Mouse (Mus musculus): ENCODE data around the gene Nat8f6.
"Not testable (repeated sequence)": the region's sequence is repeated elsewhere in the genome, so short reads cannot be mapped to it uniquely, and the experiment has no call there.

Nat8f6 gene

DNA sequence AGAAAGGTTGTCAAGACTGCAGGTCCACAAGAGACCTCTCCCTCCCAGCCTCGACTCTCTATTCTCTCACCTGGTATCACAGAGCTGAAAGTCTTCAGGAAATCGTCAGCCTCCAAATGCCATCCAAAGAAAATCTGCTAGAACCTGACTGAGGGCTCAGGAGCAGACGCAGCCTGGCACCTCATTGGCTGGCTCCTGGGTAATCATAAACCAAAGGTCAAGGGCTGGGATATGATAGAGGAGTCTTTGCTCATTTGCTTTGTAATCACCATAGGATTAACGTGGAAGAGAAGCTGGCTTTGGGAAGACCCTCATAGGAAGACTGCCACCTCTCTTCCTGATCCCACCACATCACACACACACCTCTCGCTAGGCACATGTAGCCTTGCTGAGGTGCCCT is at the start of gene Nat8f6, which contains the start of gene Nat8f5:
Nat8f6 (minus strand) TSS at position 118 of the 400 bp plus-strand sequence.
Nat8f5 (minus strand) TSS at position 136 of the 400 bp plus-strand sequence.
- CTCF ChIA-PET = no interaction called here
- POLR2A ChIA-PET = no interaction called here

DNA sequence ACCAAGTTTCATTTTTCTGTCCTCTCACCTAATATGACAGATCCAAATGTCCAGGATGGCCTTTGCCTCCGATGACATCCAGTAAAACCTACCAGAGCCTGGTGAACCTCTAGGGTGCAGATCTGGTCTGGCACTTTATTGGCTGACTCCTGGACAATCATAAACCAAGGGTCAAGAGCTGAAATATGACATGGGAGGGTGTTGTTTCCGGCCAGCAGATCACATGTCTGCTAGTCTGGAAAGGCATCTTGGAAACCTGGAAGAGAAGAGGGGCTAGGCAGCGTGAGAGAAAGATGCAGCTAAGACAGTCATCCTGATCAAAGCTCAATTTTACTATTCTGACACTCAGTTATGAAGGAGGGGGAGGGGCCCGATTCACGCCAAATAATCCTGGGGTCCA is 48.3 kb upstream of the Nat8f6 start, which contains the start of gene Nat8f2:
Nat8f2 (minus strand) TSS at position 153 of the 400 bp plus-strand sequence.
- POLR2A ChIA-PET, CTCF ChIA-PET: not testable (repeated sequence)

DNA sequence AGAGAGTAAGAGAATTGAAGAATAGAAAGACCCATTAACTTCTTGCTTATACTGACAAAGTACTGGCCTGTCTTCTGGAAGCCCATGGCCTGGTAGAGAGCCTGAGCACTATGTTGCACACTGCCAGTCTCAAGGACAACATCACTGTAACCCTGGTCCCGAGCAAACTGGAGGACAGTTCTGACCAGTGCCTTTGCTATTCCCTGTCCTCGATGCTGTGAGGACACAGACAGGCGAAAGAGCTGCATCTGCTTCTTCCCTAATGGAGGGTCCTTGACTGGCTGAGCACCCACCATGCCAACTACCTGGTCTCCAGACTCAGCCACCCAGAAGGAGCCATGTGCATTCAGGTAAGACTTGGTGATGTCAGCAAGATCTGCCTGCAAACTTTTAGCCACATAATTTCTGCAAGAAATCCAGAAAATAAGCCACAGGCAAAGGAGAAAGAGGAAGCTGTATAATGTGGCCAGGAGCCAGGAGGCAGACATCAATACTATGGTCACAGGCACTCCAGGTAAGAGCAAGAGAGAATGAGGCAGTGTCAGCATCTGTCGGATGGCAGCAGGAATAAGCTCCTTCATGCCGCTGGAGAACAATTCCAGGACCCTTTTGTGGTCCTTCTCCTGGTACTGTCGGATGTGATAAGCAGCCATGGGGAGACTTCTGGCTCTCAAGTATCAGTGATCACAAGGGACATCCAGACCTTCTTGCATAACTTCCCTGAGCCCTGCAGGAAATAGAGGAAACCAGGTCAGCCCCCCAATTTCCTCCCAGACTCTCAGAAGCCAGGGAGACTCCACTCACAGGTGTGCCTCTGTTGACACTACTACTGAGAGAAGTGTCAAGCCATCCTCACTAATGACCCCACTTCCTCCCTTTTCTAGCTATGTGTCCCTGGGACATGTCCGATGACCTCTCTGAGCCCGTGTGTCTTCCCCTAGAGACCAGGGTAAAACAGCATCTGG is 47.3 kb upstream of the Nat8f6 start:
- ChIA-PET CTCF (no interaction called here), POLR2A (no interaction called here)

DNA sequence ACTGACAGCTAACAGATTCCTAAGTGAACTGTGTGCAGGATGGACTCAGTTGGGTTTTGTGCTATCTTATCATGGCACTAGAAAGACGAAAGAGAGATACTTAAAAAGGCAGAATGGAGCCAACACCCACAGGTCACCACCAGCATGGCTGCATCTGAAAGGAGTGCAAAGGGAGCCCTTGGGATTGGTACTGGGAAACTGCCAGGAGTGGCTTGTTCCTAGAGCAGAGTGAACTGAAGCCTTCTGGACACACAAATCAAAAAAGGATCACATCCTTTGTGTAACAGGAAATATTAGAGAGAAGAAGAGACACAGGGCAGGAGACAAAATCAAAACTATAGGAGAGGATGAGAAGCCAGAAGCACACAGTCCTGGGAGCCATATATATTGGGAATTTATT is 46.2 kb upstream of the Nat8f6 start:
- POLR2A ChIA-PET, CTCF ChIA-PET: not testable (repeated sequence)

DNA sequence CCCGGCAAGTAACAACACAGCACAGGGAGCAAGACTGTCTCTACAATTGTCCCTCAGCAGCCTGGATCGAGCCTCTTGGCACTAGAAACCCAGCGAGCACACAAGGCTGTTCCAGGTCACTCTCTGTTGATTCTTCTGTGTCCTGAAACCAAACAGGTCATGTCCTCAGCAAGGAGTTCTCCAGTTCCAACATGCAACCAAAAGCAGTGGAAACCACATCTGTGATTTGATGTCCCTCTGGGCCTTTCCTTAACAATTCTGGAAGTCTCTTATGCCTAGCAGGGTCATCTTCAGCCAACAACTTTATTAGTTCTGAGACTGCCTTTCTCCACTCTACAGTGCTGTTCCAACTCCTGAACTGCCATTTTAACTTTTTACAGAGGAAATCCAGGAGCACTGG is 45.4 kb upstream of the Nat8f6 start:
- CTCF ChIA-PET, POLR2A ChIA-PET: not testable (repeated sequence)

DNA sequence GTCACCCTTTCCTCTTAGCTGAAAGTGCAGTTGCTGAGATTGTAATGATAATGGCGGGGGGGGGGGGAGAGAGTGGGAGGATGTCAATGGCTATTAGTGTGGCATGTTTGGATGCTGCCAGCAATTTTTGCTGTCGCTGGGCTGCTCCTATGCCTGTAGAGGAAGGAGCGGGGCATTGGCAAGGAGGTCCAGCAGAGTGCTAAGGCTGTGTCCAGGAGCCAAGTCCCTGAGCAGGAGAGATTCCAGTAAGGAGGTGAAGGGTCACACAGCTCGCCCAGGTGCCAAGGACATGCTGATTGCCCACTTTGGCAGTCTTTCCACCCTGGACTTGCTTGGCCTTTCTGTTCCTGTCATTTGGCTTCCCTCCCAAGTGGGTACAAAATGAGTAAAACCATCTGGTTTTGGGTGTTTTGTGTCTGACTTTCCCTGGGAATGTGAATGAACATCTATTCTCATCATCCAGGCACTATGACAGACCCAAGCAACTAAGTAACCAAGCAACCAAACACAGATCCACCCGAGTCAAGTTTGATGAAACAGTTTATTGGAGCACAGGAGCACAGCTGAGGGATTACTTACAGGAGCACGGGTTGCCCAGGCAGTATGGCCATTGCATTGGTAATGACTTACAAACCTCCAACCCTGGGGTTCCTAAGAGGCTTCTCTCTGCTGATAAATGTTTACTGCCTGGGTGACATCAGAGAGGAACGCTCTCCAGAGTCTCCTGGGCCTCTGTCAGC is 44.3 kb upstream of the Nat8f6 start:
- CTCF ChIA-PET = interaction anchor here in 1 of 4 experiments (0.6 kb wide), 1 partner anchor 469 kb away, joined by 6 read pairs; no protein-coding TSS in a partner anchor
- POLR2A ChIA-PET = interaction anchor here in 2 of 4 experiments (0.6 to 1.0 kb wide), 4 partner anchors 17 to 1582 kb away, joined by 3 to 5 read pairs (median 4); partner anchors contain the start of gene Nat8f1 (in 1 of the 2)

DNA sequence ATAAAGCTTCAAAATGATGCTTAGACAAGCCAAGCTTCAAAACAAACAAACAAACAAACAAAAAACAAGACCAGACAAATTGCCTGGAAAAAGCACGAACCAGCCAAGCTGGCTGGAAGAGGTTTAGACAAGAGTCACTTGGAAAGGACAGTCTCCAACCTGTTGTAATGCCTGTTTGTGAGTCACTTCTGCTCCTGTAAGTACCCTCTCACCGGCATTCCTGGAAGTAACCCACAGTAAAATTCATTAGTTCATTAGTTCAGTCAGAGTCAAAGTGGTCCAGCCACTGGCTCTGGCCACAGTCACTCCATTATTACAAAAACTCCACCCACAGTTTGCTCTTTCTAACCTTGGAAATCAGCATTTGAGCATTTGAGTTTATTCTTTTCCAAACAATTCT is 43.1 kb upstream of the Nat8f6 start:
- CTCF ChIA-PET = interaction anchor here in 1 of 4 experiments (0.6 kb wide), 1 partner anchor 422 kb away, joined by 5 read pairs; no protein-coding TSS in a partner anchor
- POLR2A ChIA-PET = interaction anchor here in 1 of 4 experiments (1.0 kb wide), 1 partner anchor 16 kb away, joined by 3 read pairs; no protein-coding TSS in a partner anchor

DNA sequence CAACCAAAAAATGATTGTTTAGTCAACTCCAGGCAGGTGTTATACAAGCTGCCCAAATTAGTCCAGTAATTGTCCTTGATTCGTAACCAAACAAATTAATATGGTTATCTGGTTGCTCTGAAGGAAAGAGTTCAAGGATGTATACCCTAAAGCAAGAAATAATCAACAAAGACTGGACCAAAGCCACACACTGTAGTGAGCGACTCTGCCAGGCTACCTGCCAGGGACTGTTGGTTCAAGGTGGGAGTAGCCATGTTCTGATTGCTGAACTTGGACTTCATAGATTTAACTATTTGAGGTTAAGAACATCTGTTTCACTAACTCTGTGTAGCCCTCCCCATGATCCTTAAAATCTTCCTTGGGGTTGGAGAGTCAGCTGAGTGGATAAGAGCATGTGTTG is 42.4 kb upstream of the Nat8f6 start:
- ChIA-PET CTCF (no interaction called here), POLR2A (no interaction called here)

DNA sequence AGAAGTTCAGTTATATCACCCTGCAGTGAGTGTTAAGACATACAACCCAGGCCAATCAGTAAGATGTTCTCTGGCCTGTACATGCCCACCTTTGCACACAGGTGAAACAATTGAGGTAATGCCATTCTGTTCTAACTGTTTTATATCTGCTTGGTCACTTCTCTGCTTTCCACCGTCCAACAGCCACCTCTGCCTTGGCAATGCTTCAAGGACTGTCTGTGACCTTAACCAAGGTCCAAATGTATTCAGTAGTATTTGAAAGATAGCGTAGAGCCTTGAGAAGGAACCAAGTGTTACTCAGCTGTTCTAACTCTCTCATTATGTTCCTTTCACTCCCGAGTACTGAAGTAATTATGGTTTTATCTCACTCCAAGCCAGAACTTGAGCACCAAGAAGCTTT is 41.8 kb upstream of the Nat8f6 start:
- ChIA-PET CTCF (interaction anchor here in 1 of 4 experiments (0.7 kb wide), 1 partner anchor 206 kb away, joined by 3 read pairs; no protein-coding TSS in a partner anchor), POLR2A (no interaction called here)

DNA sequence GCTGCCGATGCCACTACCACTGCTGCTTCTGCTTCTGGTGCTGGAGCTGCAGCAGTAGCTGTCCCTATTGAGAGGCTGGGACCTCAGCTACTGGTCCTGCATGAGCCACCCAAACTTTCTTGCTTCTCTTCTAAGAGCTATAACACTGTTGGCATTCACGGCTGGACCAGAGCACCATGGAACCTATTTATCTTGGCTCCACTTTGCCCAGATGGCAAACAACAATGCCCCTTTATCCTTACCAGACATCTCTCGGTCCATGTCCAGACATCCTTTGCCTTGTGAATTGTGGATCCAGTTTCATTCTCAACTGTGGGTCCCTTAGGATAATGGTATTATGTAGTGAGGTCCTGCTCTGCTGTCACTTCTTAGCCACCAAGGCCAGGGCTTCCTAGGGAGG is 40.5 kb upstream of the Nat8f6 start:
- ChIA-PET CTCF (interaction anchor here in 1 of 4 experiments (0.6 kb wide), 1 partner anchor 1025 kb away, joined by 3 read pairs; no protein-coding TSS in a partner anchor), POLR2A (interaction anchor here in 1 of 4 experiments (0.9 to 1.0 kb wide), 2 partner anchors 11 to 12 kb away, joined by 3 read pairs; no protein-coding TSS in a partner anchor)

DNA sequence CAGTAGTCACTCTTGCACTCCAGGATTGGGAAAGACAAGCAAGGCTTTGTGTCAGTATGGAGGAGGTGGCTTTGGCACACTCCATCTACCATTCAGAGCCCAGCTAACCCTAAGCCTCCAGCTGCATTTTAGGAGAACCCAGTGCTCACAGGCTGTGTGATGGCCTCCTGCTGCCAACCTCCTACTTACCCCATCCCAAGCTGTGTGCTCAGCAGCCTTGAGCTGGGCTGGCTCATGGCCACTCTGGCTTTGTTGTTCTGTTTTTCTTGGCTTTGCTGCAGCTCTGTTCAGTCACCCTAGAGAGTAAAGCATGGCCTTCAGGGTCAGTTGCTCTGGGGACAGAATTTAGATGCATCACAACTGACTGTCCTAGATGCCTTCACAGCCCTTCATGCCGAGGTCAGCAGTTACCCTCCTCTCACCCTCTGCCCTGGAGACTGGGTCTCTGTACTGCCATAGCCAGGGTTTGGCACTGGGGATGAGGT is 35.5 kb upstream of the Nat8f6 start:
- CTCF ChIA-PET = interaction anchor here in 1 of 4 experiments (0.7 kb wide), 1 partner anchor 34 kb away, joined by 3 read pairs; no protein-coding TSS in a partner anchor
- POLR2A ChIA-PET = no interaction called here

DNA sequence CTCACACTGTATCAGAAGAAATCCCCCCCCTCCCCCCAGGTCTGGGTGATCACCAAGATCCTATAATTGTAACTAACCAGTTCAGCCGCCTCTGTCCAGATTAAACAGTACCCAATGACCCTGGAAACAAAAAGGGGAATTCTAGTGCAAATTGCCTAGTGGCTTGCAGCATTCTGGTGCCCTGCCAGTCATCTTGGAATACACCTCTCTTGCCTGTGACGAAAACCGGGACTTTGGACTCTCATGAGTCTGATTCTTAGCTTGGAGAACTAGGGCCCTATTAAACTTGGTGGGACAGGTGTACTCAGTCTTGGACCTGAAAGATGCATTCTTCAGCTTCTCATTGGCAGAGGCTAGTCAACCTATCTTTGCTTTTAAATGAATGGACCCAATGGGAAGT is 32.7 kb upstream of the Nat8f6 start:
- POLR2A ChIA-PET = no interaction called here
- CTCF ChIA-PET = interaction anchor here in 2 of 4 experiments (0.5 to 0.7 kb wide), 2 partner anchors 207 to 502 kb away, joined by 3 read pairs; no protein-coding TSS in a partner anchor

DNA sequence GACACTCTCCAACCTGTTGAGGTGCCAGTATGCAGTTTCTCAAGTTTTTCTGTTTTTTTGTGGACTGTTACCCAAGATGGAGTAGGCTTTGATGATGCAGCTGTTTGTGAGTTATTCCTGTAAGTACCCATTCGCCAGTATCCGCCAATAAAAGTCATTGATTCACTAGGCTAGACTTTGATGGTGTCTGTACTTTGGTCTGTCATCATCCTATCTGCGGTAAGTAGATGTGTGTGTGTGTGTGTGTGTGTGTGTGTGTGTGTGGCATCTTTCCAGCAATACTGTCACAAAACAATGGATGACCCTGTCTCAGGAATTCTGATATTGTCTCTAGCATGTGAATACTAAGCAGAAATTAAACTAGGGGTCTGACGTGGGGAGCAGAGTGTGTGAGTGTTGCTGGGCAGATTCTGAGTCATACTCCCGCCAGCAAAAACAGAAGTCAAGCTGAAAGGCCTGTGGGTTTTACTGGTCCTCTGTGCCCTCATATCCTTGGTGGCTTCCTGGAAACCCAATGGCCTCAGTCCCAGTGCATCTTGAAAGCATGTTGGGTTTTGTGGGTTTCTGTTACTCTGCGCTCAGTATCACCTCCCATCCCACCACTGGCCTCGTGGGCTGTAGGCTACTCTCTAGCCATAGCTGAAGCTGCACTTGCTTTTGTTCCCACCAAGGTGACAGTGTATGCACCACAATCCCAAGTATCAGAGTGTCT is 30.5 kb upstream of the Nat8f6 start:
- POLR2A ChIA-PET = interaction anchor here in 1 of 4 experiments (0.6 to 1.7 kb wide), 2 partner anchors 51 to 64 kb away, joined by 4 read pairs; partner anchors contain the start of gene Nat8f1
- CTCF ChIA-PET = interaction anchor here in 1 of 4 experiments (2.3 kb wide), 1 partner anchor 53 kb away, joined by 5 read pairs; the partner anchor contains the start of gene Nat8f4

DNA sequence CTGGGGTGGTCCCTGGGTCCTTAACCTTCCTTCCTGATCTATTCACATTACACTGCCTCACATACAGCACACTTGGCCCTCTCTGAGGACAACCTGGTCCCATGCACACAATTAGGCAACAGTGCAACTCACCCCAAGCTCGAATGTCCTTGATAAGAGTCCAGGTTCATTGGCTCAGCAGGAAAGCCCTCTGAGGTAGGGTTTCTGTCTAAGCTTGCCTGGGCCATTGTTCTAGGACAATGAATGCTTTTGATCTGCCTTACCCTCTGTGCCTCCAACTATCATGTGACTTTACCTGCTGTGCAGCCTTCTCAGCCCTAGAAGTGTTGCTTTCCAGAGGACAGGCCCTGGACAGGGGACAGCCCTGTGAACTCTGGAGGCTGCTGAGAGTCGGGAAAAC is 28.5 kb upstream of the Nat8f6 start:
- POLR2A ChIA-PET = interaction anchor here in 3 of 4 experiments (0.8 to 3.7 kb wide), 9 partner anchors 12 to 474 kb away, joined by 3 to 12 read pairs (median 3); partner anchors contain the start of genes Nat8f1 (in 3 of the 3) and Dusp11 (in 1 of the 3)
- CTCF ChIA-PET = interaction anchor here in 2 of 4 experiments (0.8 to 2.3 kb wide), 4 partner anchors 10 to 66 kb away, joined by 3 to 5 read pairs (median 4); partner anchors contain the start of genes Nat8f1 (in 1 of the 2) and Nat8f4 (in 1 of the 2)

DNA sequence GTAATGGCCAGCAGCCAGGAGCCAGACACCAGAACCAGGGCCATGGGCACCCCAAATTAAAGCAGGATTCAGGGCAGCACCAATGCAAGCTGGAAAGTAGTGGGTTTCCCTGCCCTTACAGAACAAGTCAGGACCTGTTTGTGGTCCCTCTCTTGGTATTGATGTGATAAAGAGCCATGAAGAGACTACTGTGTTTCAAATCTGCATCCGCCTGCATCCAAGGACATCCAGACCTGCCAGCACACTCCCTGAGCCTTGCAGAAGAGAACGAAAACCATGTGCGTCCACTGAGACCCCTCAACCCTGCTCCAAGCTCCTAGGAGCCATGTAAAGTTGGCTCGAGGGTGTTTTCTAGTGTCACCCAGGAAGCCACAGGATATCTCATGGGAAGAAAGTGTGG is 27.4 kb upstream of the Nat8f6 start:
- CTCF ChIA-PET = interaction anchor here in 1 of 4 experiments (0.6 to 1.4 kb wide), 2 partner anchors 9 to 11 kb away, joined by 5 read pairs; no protein-coding TSS in a partner anchor
- POLR2A ChIA-PET = interaction anchor here (0.5 to 3.7 kb wide), 15 partner anchors 13 to 538 kb away, joined by 3 to 12 read pairs (median 3); partner anchors contain the start of genes Dusp11 (in 2 of the 4), Nat8f1 (in 2 of the 4), Cct7 (in 1 of the 4) and Pradc1 (in 1 of the 4)

DNA sequence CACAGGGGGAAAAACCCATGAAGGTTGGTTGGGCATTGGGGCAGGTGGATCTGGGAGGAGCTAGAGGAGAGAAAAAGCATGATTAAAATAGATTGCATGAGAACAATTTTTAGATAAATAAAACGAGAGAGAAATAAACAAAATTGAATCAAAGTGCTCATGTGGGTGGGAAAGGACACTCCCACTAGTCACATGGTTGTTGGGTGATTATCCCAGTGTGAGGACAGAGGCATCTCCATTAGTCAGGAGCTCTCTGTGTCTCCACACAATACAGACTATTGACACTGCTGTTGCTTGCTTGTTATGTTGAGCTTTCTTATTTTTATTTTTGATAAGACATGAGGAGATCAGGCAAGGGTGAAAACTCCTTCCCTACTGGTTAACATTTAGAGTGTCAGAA is 26.2 kb upstream of the Nat8f6 start:
- ChIA-PET CTCF (interaction anchor here in 2 of 4 experiments (0.5 to 0.6 kb wide), 3 partner anchors 10 to 468 kb away, joined by 3 to 7 read pairs (median 3); no protein-coding TSS in a partner anchor), POLR2A (interaction anchor here in 3 of 4 experiments (0.6 to 3.7 kb wide), 6 partner anchors 13 to 330 kb away, joined by 3 to 12 read pairs (median 4); partner anchors contain the start of gene Dusp11 (in 1 of the 3))

DNA sequence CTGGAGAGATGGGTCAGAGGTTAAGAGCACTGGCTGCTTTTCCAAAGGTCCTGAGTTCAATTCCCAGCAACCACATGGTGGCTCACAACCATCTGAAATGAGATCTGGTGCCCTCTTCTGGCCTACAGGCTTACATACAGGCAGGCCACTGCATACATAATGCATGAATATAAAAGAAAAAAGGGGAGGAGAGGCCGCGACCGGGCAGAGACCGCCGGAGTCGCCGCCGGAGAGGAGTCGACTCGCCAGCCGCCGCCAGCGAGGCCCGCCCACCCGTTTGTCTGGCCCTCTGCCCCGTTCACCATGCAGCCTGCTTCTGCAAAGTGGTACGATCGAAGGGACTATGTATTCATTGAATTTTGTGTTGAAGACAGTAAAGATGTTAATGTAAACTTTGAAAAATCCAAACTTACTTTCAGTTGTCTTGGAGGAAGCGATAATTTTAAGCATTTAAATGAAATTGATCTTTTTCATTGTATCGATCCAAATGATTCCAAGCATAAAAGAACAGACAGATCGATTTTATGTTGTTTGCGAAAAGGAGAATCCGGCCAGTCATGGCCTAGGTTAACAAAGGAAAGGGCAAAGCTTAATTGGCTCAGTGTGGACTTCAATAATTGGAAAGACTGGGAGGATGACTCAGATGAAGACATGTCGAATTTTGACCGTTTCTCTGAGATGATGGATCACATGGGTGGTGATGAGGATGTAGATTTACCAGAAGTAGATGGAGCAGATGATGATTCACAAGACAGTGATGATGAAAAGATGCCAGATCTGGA is 23.1 kb upstream of the Nat8f6 start:
- CTCF ChIA-PET, POLR2A ChIA-PET: not testable (repeated sequence)
